Mouse (Mus musculus) kidney, adult 2 months (tissue): ENCODE measurements at regions not wholly inside any gene's neighbourhood (a gene's known extent, or its start where the extent isn't known, plus 50 kb on each side); places are given as distances from the start of the nearest gene placed in this dataset.

ENCODE experiments used
- CTCF ChIP-seq: fragments of 200-500 bp; conservative IDR thresholded peaks from 2 replicates; pipeline ENCODE4 v1.5.1; 2011; ENCODE audit warnings: low read depth, mild to moderate bottlenecking, control low read depth, low read length, moderate library complexity, mixed read lengths; ENCODE audit not compliant: insufficient read depth, insufficient read length
- POLR2A ChIP-seq: fragments of 200-500 bp; IDR thresholded peaks from one replicate; pipeline ENCODE4 v1.6.1; 2011; ENCODE audit warnings: low read depth, low read length, control low read depth

DNA sequence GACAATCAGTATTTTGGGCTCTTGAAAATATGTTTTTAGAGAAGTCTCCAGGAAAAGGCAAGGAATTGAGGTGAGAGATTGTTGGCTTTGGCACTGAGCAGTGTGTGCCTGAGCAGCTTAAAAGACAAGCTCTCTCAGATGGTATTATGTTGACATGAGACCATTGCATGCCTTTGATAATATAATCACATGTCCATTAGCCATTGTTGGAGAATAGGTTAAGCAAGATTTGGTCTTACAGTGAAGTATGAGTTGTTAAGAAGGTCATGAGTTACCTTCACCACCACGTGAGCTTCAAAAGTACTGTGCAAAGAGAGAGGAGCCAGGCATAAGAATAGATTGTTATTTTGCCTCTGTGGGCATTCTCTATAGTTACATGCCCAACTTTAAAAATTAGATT, 850.0 kb upstream of the Sox9 start:
- TF ChIP-seq CTCF (no peak), POLR2A (no peak)
